Mouse (Mus musculus): ENCODE measurements around the gene Olfml3. TPM values are rescaled to one million over a fixed set of nuclear protein-coding genes. Genes with fewer than 3 reads are reported as not detected.

Gene Olfml3
- polyA plus RNA-seq, 1 experiment from 2014 or later = 3.3 TPM

DNA sequence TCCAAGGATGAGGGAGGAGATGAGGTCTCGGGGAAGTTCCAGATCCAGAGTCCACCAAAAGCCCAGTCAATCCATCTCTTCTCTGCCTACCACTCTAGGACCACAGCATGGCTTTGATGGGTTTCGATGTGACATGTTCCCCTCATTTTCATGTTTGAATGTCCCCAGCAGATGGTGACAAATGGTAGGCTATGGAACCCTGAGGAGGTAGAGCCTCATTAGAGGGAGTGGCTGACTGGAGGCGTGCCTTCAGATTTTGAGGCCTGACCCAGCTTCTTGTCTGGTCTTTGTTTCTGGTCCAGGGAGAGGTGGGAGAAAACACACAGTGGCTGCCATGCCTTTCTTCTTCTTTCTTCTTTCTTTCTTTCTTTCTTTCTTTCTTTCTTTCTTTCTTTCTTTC is 47.3 kb downstream of the Olfml3 start:
- no peak for ATAC-seq
- no peak overlapping the region for H3K4me2 ChIP-seq (replicated peaks)
- no peaks in the 10 kb centered on the region for H3K36me3 ChIP-seq
- 85% methylated on average over 3 of the region's 3 CpGs for WGBS
- H3K9me3 ChIP-seq = no peaks in the 10 kb centered on the region
- H3K27me3 ChIP-seq = no peaks in the 10 kb centered on the region
- no peak overlapping the region for H3K9ac ChIP-seq (replicated peaks)
- H3K4me1 ChIP-seq (replicated peaks) = no peaks in the 10 kb centered on the region
- H3K27ac ChIP-seq = no peak overlapping the region
- H3K4me3 ChIP-seq (replicated peaks) = no peak overlapping the region

DNA sequence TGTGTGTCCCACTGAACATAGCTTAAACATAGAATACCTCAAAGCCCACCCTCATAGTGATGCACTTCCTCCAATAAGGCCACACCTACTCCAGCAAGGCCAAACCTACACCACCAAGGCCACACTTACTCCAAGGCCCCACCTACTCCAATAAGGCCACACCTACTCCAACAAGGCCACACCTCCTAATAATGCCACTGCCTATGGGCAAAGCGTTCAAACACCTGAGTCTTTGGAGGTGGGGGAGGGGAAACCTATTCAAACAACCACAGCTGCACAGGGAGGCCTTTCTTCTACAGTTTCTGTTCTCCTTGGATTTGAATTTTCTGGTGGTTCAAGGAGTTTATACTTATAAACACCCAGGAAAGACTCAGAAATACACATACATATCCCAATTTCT is 48.8 kb downstream of the Olfml3 start:
- Histone ChIP-seq H3K36me3 (no peaks in the 10 kb centered on the region), H3K9me3 (no peaks in the 10 kb centered on the region), H3K4me2 (replicated peaks) (no peak overlapping the region), H3K27me3 (no peaks in the 10 kb centered on the region), H3K9ac (replicated peaks) (no peak overlapping the region), H3K4me1 (replicated peaks) (peaks cover 1% of the 10 kb centered on the region; the same call in 1 of the 2 replicates), H3K4me3 (replicated peaks) (no peak overlapping the region), H3K27ac (no peak overlapping the region)
- 69% methylated on average over 1 of the region's 1 CpGs for WGBS
- no peak for ATAC-seq

DNA sequence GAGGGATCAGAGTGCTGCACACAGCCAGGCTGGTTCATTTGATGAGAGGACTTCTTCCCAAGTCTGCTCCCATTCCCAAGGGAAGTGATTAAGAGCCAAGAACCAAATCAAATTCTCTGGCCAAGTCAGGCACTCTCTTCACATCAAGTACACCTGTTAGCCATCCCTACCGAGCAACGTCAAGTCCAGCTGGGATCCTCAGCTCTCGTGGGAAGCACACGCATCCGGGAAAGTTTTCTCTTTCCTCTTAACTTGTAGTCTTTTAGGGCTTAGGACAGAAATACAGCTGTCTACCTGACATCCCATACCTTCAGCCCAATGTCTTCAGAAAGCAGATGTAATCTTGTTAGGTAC is 53.9 kb downstream of the Olfml3 start:
- H3K36me3 ChIP-seq = no peaks in the 10 kb centered on the region
- no peak for ATAC-seq
- H3K4me1 ChIP-seq (replicated peaks) = peaks cover 22% of the 10 kb centered on the region
- no peaks in the 10 kb centered on the region for H3K27me3 ChIP-seq
- WGBS = 38% methylated on average over 5 of the region's 5 CpGs
- H3K4me3 ChIP-seq (replicated peaks) = no peak overlapping the region
- H3K9ac ChIP-seq (replicated peaks) = no peak overlapping the region
- H3K4me2 ChIP-seq (replicated peaks) = peak overlapping the region; percentile 54
- H3K9me3 ChIP-seq = no peaks in the 10 kb centered on the region
- no peak overlapping the region for H3K27ac ChIP-seq

DNA sequence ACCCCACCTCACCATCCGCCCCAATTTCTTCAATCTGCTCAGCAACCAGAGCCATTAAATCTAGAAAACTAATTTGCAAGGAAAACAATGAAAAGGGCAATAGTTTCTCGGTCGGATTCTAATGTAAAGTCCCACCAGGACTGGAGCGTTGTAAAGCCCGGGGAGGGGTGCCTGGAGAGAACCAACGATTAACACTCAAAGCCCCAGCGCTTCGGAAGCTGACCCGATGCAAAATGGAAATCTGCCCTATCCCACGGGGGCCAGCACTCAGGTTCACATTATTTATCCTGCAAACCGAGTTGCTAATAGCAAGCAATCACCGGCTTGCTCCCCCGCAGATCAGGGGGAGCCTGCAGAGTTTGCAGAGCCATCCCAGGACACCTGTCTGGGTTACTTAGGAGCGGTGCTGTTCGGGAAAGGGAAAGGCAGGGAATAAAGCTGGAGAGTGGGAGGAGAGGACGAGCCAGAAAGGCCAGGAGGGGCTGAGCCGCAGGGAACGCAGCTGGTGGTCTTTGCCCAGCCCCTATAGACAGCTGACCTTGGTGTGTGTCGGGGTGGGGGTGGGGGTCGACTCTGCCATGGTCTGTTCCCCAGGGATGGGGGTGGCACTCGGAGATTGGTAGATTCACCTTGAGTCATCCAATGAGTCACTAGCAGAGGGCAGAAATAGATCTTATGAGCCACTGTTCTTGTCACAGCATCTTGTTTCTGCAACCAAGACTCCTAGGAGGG is 54.4 kb downstream of the Olfml3 start:
- peak; percentile 68 for ATAC-seq
- Histone ChIP-seq H3K9me3 (no peaks in the 10 kb centered on the region), H3K4me3 (replicated peaks) (peak overlapping the region; percentile 13; the same call in 1 of the 2 replicates), H3K4me1 (replicated peaks) (peaks cover 26% of the 10 kb centered on the region), H3K9ac (replicated peaks) (peak overlapping the region; percentile 46; the same call in 1 of the 2 replicates), H3K27ac (no peak overlapping the region), H3K36me3 (no peaks in the 10 kb centered on the region), H3K27me3 (no peaks in the 10 kb centered on the region), H3K4me2 (replicated peaks) (peak overlapping the region; percentile 54)
- WGBS = 4% methylated on average over 21 of the region's 21 CpGs

DNA sequence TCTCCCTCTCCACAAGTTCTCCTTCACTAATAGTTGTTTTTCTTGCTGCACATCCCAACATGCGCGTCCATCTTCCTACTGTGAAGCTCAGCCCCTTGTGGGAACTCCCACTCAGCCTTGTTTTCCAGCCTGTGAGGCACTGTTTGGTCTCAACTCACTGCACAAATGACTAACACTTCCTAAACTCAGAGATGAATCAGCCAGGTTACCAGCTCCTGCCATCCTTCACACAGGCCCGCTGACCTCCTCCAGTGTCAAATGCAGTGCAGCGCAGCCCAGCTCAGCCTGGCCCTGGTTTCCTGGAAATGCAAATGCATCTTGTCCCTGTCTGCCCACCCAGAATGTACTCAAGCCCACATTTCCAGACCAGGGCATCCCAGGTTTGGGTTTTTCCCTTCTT is 55.3 kb downstream of the Olfml3 start:
- no peaks in the 10 kb centered on the region for H3K27me3 ChIP-seq
- ATAC-seq = no peak
- no peak overlapping the region for H3K27ac ChIP-seq
- no peak overlapping the region for H3K9ac ChIP-seq (replicated peaks)
- H3K4me3 ChIP-seq (replicated peaks) = no peak overlapping the region
- no peaks in the 10 kb centered on the region for H3K36me3 ChIP-seq
- H3K4me2 ChIP-seq (replicated peaks) = no peak overlapping the region
- H3K9me3 ChIP-seq = no peaks in the 10 kb centered on the region
- WGBS = 40% methylated on average over 4 of the region's 4 CpGs
- peaks cover 26% of the 10 kb centered on the region for H3K4me1 ChIP-seq (replicated peaks)

DNA sequence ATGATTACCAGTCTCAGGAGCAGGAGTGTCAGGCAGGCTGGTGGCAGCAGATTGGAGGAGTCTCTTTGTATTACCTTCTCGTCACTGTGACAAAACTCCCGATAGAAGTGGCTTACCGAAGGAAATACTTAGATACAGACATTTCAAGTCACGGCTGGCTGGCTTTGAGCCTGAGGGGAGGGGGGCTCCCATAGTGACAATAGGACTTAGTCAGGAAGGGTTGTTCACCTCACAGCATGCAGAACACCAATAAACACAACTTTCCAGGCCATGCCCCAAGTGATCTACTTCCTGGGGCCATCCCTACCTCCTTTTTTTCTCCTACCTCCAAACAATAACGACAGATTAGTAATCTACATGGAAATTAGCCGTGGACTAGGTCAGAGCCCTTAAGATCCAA is 59.0 kb downstream of the Olfml3 start:
- 5% methylated on average over 6 of the region's 6 CpGs for WGBS
- Histone ChIP-seq H3K36me3 (no peaks in the 10 kb centered on the region), H3K9me3 (no peaks in the 10 kb centered on the region), H3K27me3 (no peaks in the 10 kb centered on the region), H3K4me2 (replicated peaks) (no peak overlapping the region), H3K4me1 (replicated peaks) (peaks cover 22% of the 10 kb centered on the region), H3K27ac (no peak overlapping the region), H3K4me3 (replicated peaks) (no peak overlapping the region), H3K9ac (replicated peaks) (no peak overlapping the region)
- ATAC-seq = no peak

DNA sequence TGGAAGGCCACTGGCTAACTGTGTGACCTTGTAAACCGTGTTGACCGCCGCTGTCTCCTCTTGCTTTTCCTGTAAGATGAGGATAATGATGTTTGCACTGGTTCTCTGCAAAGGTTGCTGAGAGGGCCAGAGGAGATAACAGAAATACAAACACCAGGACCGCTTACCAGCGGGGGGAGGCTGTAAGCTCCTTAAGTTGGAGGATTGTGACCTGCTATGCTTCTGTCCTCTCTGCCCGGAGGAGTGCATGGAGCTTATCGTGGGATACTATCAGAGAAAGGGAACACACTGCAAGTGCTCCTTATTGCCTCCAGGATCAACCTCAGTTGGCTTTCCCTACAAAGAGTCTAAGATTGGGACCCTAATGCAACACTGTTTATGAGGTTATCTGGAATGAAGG is 65.1 kb downstream of the Olfml3 start:
- 25% methylated on average over 7 of the region's 7 CpGs for WGBS
- no peak for ATAC-seq
- Histone ChIP-seq H3K4me1 (replicated peaks) (no peaks in the 10 kb centered on the region), H3K27ac (no peak overlapping the region), H3K9me3 (no peaks in the 10 kb centered on the region), H3K9ac (replicated peaks) (no peak overlapping the region), H3K27me3 (no peaks in the 10 kb centered on the region), H3K36me3 (no peaks in the 10 kb centered on the region), H3K4me2 (replicated peaks) (no peak overlapping the region), H3K4me3 (replicated peaks) (no peak overlapping the region)

Other genes with a start within 250 kb of the Olfml3 start
- gene Syt6, start 162.8 kb downstream of the Olfml3 start, polyA plus RNA-seq (2015; fragmentation: Nextera tagmentation; extraction: Ambion mirVana) = 10.4 and 11.9 TPM in 2 replicates
- 0.13 and 0.17 TPM in 2 replicates for gene Atg4a-ps, start 91.9 kb downstream of the Olfml3 start, polyA plus RNA-seq (2015; fragmentation: Nextera tagmentation; extraction: Ambion mirVana)
- not detected in 2 replicates for gene Gm10964, start 1.4 kb upstream of the Olfml3 start, polyA plus RNA-seq (2015; fragmentation: Nextera tagmentation; extraction: Ambion mirVana)
- gene Hipk1, start 53.6 kb upstream of the Olfml3 start, polyA plus RNA-seq (2015; fragmentation: Nextera tagmentation; extraction: Ambion mirVana) = 13.2 and 14.5 TPM in 2 replicates
- 23.7 and 30.0 TPM in 2 replicates for gene Dclre1b, start 71.4 kb upstream of the Olfml3 start, polyA plus RNA-seq (2015; fragmentation: Nextera tagmentation; extraction: Ambion mirVana)
- 24.1 and 25.0 TPM in 2 replicates for gene Ap4b1, start 71.5 kb upstream of the Olfml3 start, polyA plus RNA-seq (2015; fragmentation: Nextera tagmentation; extraction: Ambion mirVana)
- 0.46 TPM in 1 of 2 replicates, not detected in the other for gene Gm43064, start 71.6 kb upstream of the Olfml3 start, polyA plus RNA-seq (2015; fragmentation: Nextera tagmentation; extraction: Ambion mirVana)
- 0.08 and 0.63 TPM in 2 replicates for gene Bcl2l15, start 94.6 kb upstream of the Olfml3 start, polyA plus RNA-seq (2015; fragmentation: Nextera tagmentation; extraction: Ambion mirVana)
- gene Ptpn22, start 121.8 kb upstream of the Olfml3 start, polyA plus RNA-seq (2015; fragmentation: Nextera tagmentation; extraction: Ambion mirVana) = 0.24 and 0.49 TPM in 2 replicates
- 23.8 and 24.6 TPM in 2 replicates for gene Rsbn1, start 176.1 kb upstream of the Olfml3 start, polyA plus RNA-seq (2015; fragmentation: Nextera tagmentation; extraction: Ambion mirVana)
- gene Phtf1, start 230.1 kb upstream of the Olfml3 start, polyA plus RNA-seq (2015; fragmentation: Nextera tagmentation; extraction: Ambion mirVana) = 29.7 and 33.2 TPM in 2 replicates